Mouse (Mus musculus): ENCODE results near the gene Olfr1104.

Olfr1104 gene

DNA sequence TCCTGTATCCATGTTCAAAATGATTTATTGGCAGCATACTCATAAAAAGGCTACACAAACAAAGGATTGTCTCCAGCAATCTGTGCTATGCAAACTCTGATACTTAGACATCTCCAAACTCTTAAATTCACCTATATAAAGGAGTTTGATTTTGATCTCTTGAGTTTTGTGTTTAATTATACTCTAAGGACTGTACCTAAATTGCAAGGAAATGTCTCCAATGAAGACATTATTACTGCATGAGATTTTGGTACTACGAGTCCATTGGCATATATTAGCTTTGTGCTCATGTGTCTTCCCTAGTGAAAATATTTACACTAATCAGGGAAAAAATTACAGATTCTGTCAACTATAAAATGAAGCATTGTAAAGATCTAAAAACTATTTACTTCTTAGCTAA lies at the start of gene Olfr1104:
Olfr1104 (minus strand) TSS at position 101 of the 400 bp plus-strand sequence.
- no peak for DNase-seq (ENCODE audit: low spot score)

DNA sequence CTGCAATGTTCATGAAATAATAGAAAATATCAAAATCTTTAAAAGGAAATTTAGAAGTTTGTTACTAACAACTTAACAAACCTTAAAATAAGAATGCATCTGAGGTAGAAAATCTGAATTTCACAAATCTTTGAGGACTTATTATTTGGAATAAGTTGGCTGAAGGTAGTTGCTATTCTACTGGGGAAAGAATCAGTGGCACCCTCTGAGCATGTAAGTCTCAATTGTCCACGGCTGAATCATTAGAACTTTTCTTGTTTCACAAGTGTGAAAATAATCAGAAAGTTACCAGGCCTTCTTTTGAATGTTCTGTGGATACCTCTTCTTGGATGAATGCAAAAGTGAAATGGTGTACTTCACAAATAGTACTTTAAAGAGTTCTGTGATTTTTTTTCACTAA lies 48.8 kb upstream of the Olfr1104 start, which contains the start of gene Olfr1107:
Olfr1107 (minus strand) TSS at position 101 of the 400 bp plus-strand sequence.
- no peak for DNase-seq (ENCODE audit: low spot score)

DNA sequence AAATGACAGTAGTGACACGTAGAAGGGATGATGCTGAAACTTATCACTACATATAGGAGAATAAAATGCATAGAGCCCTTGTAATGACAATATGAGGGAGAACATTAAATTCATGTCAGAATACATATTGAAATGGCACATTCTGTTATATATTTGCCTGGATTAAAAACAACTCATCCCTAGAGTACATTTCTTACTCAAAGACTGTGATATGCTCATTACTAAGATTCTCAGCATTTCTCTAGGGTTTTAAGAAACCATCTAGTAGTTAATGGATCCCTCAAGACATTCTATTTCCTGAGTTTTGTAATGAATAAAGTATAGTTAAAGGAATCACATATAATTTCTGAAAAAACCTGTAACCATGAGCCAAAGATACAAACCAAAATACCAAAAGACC lies 25.3 kb upstream of the Olfr1104 start, which contains the start of gene Olfr1106:
Olfr1106 (minus strand) TSS at position 101 of the 400 bp plus-strand sequence.
- DNase-seq (ENCODE audit: low spot score), result no peak

GRCm38 (mm10) chr2:87036431-87036830 lies 9.6 kb upstream of the Olfr1104 start, which contains the start of gene Olfr1105:
Gene Olfr1105, minus strand, starts transcription at chr2:87036531.
- DNase-seq (ENCODE audit: low spot score), result no peak

GRCm38 (mm10) chr2:86998098-86998497 lies 28.8 kb downstream of the Olfr1104 start, which contains the start of gene Olfr1102:
Gene Olfr1102, plus strand, starts transcription at chr2:86998398.
- DNase-seq (ENCODE audit: low spot score), result no peak

- no peak for DNase-seq (ENCODE audit: low spot score)
Measured at GRCm38 (mm10) chr2:86991121-86991520, 35.8 kb downstream of the Olfr1104 start, which contains the start of gene Olfr1101. Gene Olfr1101, minus strand, starts transcription at chr2:86991221.

- DNase-seq (ENCODE audit: low spot score), result no peak
Measured at GRCm38 (mm10) chr2:86979854-86980253, 47.0 kb downstream of the Olfr1104 start, which contains the start of gene Olfr1100. Gene Olfr1100, minus strand, starts transcription at chr2:86979954.
